Mouse (Mus musculus) intestine, postnatal 0 days (tissue): ENCODE measurements around the gene Mllt10. TPM values are rescaled to one million over a fixed set of nuclear protein-coding genes. Genes with fewer than 3 reads are reported as not detected.

Experiments
- ATAC-seq: fragments of 200-750 bp; cut with Nextera tagmentation; 2 replicates; pipeline ENCODE4 v1.8.0; 2017; ENCODE audit warnings: mild to moderate bottlenecking, moderate TSS enrichment, moderate library complexity
- H3K27ac ChIP-seq: fragments of 300-500 bp; sonication (generic); 2 replicates; pipeline ENCODE4 v1.5.1; 2014; ENCODE audit warnings: mild to moderate bottlenecking, low read depth, low read length, moderate library complexity
- H3K27me3 ChIP-seq: fragments of 300-500 bp; sonication (generic); replicated peaks from 2 replicates; pipeline ENCODE4 v1.6.1; 2014; ENCODE audit warnings: low read length, mixed read lengths; ENCODE audit not compliant: control insufficient read depth, insufficient read depth
- H3K36me3 ChIP-seq: fragments of 300-500 bp; sonication (generic); 2 replicates; pipeline ENCODE4 v1.6.1; 2014; ENCODE audit warnings: mild to moderate bottlenecking, moderate library complexity; ENCODE audit not compliant: control insufficient read depth, insufficient read depth
- H3K4me1 ChIP-seq: fragments of 300-500 bp; sonication (generic); replicated peaks from 2 replicates; pipeline ENCODE4 v1.6.1; 2014; ENCODE audit warnings: antibody characterized with exemption, low read length, mixed read lengths; ENCODE audit not compliant: control insufficient read depth, insufficient read depth
- H3K4me2 ChIP-seq: fragments of 300-500 bp; sonication (generic); replicated peaks from 2 replicates; pipeline ENCODE4 v1.6.1; 2014; ENCODE audit warnings: low read depth, mild to moderate bottlenecking, moderate library complexity
- H3K4me3 ChIP-seq: fragments of 300-500 bp; sonication (generic); 2 replicates; pipeline ENCODE4 v1.5.1; 2014; ENCODE audit warnings: low read depth, low read length
- H3K9ac ChIP-seq: fragments of 300-500 bp; sonication (generic); 2 replicates; pipeline ENCODE4 v1.6.1; 2014; ENCODE audit warnings: mild to moderate bottlenecking, low read depth, low read length
- H3K9me3 ChIP-seq: fragments of 300-500 bp; sonication (generic); 2 replicates; pipeline ENCODE4 v1.6.1; 2016; ENCODE audit warnings: mixed run types; ENCODE audit not compliant: control insufficient read depth
- CTCF ChIP-seq: sonication (generic); IDR thresholded peaks from 2 replicates; pipeline ENCODE4 v1.5.1; 2016; ENCODE audit warnings: low read depth, mild to moderate bottlenecking, control low read depth, antibody characterized with exemption, moderate library complexity
- WGBS: fragments of 180-500 bp; shearing (Covaris S2); extraction: QIAGEN DNeasy Blood & Tissue Kit; methylation state at CpG from one replicate; pipeline ENCODE4 v1.1.7; 2014; 5-methylcytosine and 5-hydroxymethylcytosine counted together
- polyA plus RNA-seq: library from polyadenylated mRNA; unstranded; fragments of >200 nt; fragmentation: Nextera tagmentation; extraction: Ambion mirVana; gene quantifications from 2 replicates; pipeline ENCODE4 v1.2.1, GENCODE M21; 2015

The Mllt10 gene
- polyA plus RNA-seq, 1 experiment from 2014 or later, result 22.6 TPM

DNA sequence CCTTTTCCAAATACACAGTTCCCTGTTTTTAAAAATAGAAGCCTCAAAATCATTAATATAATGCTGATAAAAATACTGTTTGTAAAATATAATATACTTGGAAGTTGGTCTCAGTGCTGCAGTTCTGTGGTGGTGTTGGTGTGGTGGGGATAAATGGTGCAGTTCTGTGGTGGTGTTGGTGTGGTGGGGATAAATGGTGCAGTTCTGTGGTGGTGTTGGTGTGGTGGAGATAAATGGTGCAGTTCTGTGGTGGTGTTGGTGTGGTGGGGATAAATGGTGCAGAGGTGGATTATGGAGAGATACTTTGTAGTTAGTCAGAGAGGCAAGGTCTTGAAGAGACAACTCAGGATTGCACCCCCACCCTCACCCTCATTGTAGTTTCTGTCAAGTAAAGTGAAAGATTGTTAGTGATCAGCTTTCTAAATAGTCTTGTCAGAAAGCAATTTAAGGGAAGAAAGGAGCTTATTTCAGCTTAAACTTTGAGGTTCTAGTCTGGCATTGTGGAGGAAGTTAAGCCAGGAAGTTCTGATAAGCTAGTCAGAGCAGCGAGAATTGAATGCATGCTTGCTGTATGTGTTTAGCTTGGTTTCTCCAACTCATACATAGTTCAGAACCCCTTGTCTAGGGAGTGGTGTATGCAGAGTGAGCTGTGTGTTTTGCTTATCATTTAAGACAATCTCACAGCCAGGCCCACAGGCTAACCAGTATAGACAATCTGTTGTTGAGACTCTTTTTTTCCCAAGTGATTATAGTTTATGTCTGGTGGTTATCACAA, 114.3 kb downstream of the Mllt10 start:
- 57% methylated on average over 1 of the region's 1 CpGs for WGBS
- TF ChIP-seq CTCF, result no peak
- Histone ChIP-seq H3K36me3 (no peaks in the 10 kb centered on the region), H3K4me2 (no peak overlapping the region), H3K27ac (no peak overlapping the region), H3K4me3 (no peak overlapping the region), H3K4me1 (no peaks in the 10 kb centered on the region), H3K9ac (no peak overlapping the region), H3K27me3 (no peaks in the 10 kb centered on the region), H3K9me3 (no peaks in the 10 kb centered on the region)
- no peak for ATAC-seq

DNA sequence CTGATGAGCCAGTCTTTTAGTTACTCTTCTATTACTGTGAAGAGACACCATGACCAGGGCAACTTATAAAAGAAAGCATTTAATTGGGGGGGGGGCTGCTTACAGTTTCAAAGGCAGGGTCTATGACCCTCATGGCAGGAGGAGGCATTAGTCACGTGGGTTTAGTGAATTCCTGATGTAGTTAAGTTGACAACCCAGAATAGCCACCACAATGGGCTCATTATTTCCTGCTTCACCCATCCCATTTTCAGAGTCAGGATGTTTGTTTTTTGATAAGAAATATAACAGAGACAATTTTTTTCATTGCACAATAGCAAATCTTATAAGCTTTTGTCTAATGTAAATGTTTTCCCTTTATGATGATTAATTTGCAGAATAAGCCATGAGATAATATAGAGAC, 120.2 kb downstream of the Mllt10 start:
- Histone ChIP-seq H3K4me2 (no peak overlapping the region), H3K4me3 (no peak overlapping the region), H3K36me3 (peaks cover 25% of the 10 kb centered on the region), H3K9me3 (no peaks in the 10 kb centered on the region), H3K27me3 (no peaks in the 10 kb centered on the region), H3K27ac (no peak overlapping the region), H3K4me1 (no peaks in the 10 kb centered on the region), H3K9ac (no peak overlapping the region)
- ATAC-seq, result no peak
- WGBS, result 40% methylated on average over 1 of the region's 1 CpGs
- no peak for TF ChIP-seq CTCF

DNA sequence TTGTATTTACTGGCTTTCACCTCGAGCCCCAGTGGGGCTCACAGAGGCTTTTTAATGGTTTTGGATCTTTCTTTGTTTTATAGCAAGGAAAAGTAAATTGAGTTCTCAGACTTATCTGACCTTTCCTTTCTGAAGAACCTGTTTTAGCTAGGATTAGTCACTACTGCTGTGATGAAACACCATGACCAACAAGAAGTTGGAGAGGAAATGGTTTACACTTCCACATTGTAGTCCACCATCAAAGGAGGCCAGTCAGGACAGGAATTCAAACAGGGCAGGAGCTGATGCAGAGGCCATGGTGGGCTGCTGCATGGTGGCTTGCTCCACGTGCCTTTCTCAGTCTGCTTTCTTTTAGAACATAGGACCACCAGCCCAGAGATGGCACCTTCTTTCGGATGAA, 121.2 kb downstream of the Mllt10 start:
- 84% methylated on average over 3 of the region's 3 CpGs for WGBS
- no peak overlapping the region for H3K4me2 ChIP-seq
- no peaks in the 10 kb centered on the region for H3K27me3 ChIP-seq
- H3K36me3 ChIP-seq, result peaks cover 28% of the 10 kb centered on the region
- H3K4me1 ChIP-seq, result no peaks in the 10 kb centered on the region
- no peaks in the 10 kb centered on the region for H3K9me3 ChIP-seq
- H3K4me3 ChIP-seq, result no peak overlapping the region
- no peak overlapping the region for H3K9ac ChIP-seq
- ATAC-seq, result no peak
- no peak overlapping the region for H3K27ac ChIP-seq
- TF ChIP-seq CTCF, result no peak

DNA sequence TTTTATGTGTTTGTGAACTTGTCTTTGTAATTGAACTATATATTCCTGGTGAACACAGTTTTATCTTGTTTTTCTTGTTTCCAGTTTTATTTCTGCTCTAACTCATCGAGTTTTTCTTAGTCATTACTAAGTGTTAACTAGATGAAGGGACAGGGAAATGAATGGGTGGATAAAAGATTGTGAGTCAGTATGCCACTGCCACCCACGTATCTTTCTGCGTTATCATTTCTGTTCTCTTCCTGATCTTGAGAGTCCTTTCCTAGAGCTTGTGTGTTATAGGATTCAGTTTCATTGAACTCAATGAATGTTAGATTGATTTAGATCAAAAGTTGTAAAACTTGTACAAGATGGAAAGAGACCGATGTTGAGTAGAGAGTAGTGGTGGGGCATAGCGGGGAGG, 125.3 kb downstream of the Mllt10 start:
- H3K9ac ChIP-seq, result no peak overlapping the region
- no peak for ATAC-seq
- H3K4me2 ChIP-seq, result no peak overlapping the region
- WGBS, result 93% methylated on average over 5 of the region's 5 CpGs
- no peaks in the 10 kb centered on the region for H3K27me3 ChIP-seq
- no peak overlapping the region for H3K4me3 ChIP-seq
- H3K36me3 ChIP-seq, result peaks cover 41% of the 10 kb centered on the region; the same call in 1 of the 2 replicates
- no peak overlapping the region for H3K27ac ChIP-seq
- no peaks in the 10 kb centered on the region for H3K9me3 ChIP-seq
- H3K4me1 ChIP-seq, result no peaks in the 10 kb centered on the region
- TF ChIP-seq CTCF, result no peak

DNA sequence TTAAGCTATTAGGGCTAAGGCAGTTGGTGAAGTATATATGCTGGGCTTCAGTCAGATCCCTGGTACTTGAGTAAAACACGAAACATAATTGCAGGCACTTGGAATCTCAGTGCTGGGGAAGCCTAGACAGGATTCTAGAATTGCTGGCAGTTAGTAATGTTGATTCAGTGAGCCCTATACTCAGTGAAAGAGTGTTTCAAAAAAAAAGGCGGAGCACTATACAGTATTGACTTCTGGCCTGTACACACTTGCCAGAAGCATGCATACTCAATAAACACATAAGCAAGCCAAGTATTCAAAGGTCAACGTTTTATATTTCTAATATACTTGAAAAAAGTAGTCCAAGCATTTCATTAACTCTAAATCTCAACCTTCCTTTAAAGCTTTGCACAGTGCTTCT, 126.6 kb downstream of the Mllt10 start:
- no peak for ATAC-seq
- H3K27ac ChIP-seq, result no peak overlapping the region
- no peak overlapping the region for H3K4me3 ChIP-seq
- H3K4me2 ChIP-seq, result no peak overlapping the region
- no peaks in the 10 kb centered on the region for H3K27me3 ChIP-seq
- WGBS, result 78% methylated on average over 3 of the region's 3 CpGs
- TF ChIP-seq CTCF, result no peak
- H3K4me1 ChIP-seq, result no peaks in the 10 kb centered on the region
- no peaks in the 10 kb centered on the region for H3K9me3 ChIP-seq
- H3K9ac ChIP-seq, result no peak overlapping the region
- peaks cover 37% of the 10 kb centered on the region; the same call in 1 of the 2 replicates for H3K36me3 ChIP-seq

DNA sequence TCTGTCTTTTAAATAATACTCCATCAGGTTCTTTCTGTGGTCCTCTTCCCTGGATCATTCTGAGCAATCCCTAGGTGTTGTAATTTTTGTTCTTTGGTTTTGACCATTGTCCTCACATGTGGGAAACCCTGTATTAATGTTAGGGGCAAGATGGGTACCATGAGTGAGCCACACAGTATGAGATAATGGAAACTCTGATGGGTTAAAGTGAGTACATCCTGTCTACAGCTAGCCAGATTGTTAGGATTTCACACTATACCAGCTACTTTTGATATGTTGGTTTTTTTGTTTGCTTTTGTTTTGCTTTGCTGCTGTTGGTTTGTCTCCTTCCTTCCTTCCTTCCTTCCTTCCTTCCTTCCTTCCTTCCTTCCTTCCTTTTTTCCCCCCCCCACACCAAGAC, 128.0 kb downstream of the Mllt10 start:
- H3K36me3 ChIP-seq, result peaks cover 40% of the 10 kb centered on the region; the same call in 1 of the 2 replicates
- H3K4me2 ChIP-seq, result no peak overlapping the region
- no peak for TF ChIP-seq CTCF
- H3K4me1 ChIP-seq, result no peaks in the 10 kb centered on the region
- H3K27ac ChIP-seq, result no peak overlapping the region
- H3K9ac ChIP-seq, result no peak overlapping the region
- ATAC-seq, result no peak
- no peak overlapping the region for H3K4me3 ChIP-seq
- no peaks in the 10 kb centered on the region for H3K27me3 ChIP-seq
- no peaks in the 10 kb centered on the region for H3K9me3 ChIP-seq
